Mouse (Mus musculus): ENCODE data around the gene Kcnip3.

DNA sequence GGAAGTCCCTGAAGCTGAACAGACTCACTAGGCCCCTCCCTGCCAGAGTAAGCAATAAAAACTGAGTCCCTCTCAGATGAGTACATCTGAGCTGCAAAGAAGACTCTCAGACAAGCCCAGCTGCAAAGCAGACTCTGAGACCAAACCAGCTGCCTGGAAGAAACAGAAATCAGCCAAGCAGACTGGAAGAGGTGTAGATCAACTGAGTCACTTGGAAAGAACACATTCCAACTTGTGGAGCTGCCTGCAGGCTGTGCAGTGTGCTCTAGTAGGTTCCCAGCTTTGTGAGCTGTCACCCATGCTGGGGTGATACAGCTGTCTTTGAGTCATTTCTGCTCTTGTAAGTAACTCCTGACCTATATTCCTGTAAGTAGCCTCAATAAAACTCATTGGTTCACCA, 27.8 kb upstream of the Kcnip3 start:
- TF ChIP-seq POLR2A (IDR thresholded peaks at IDR 0.05; ENCODE audit: insufficient read length, low read depth) (no peak), MYOD1 (IDR thresholded peaks at IDR 0.05; ENCODE audit: control insufficient read depth in 1 of 3, insufficient read length in 2 of 3, low read depth in 2 of 3) (no peak), POLR2AphosphoS2 (IDR thresholded peaks at IDR 0.05; ENCODE audit: insufficient read length, low read depth) (no peak), MYOG (IDR thresholded peaks at IDR 0.05; ENCODE audit: control insufficient read depth in 1 of 3, insufficient read depth in 1 of 3, insufficient read length in 2 of 3, low read depth in 2 of 3) (no peak), USF1 (IDR thresholded peaks at IDR 0.05; ENCODE audit: low read depth) (no peak), MAX (IDR thresholded peaks at IDR 0.05; ENCODE audit: low read depth) (no peak), TCF3 (IDR thresholded peaks at IDR 0.05; ENCODE audit: insufficient read length, low read depth) (no peak)
